Comparison of ENCODE assay signal across 8 mouse cellular contexts in genomic region chr12:116071023-116071422, GRCm38 (mm10). TPM values are rescaled to one million over a fixed set of nuclear protein-coding genes. Genes with fewer than 3 reads are reported as not detected.
DNase-seq lines count a peak whose midpoint lies in the region; ATAC-seq lines count a peak whose summit lies in the region.

No protein-coding gene starts in this region.

- H3K4me3 ChIP-seq in kidney, embryonic 14.5 days (ENCODE audit: low read length), result no peak overlapping the region
- no peak overlapping the region for H3K4me3 ChIP-seq in hindbrain, embryonic 10.5 days
- H3K4me3 ChIP-seq in liver, embryonic 11.5 days (ENCODE audit: low read depth, low read length), result no peak overlapping the region

- H3K4me2 ChIP-seq in kidney, embryonic 14.5 days (replicated peaks; ENCODE audit: low read depth, low read length), result no peak overlapping the region
- H3K4me2 ChIP-seq in liver, embryonic 11.5 days, result no peak overlapping the region

- no peak for DNase-seq in kidney, postnatal 25 days
- peak; percentile 74 for DNase-seq in brain, adult 2 months (ENCODE audit: low read depth, low spot score)
- peak; percentile 61 for DNase-seq in hindbrain, embryonic 10.5 days (ENCODE audit: low spot score)
- DNase-seq in liver, embryonic 11.5 days (ENCODE audit: low spot score), result no peak

- H3K36me3 ChIP-seq in kidney, embryonic 14.5 days (ENCODE audit: control insufficient read depth, insufficient read depth, low read length), result no peaks in the 10 kb centered on the region
- no peaks in the 10 kb centered on the region for H3K36me3 ChIP-seq in hindbrain, embryonic 10.5 days
- no peaks in the 10 kb centered on the region for H3K36me3 ChIP-seq in liver, embryonic 11.5 days (ENCODE audit: control insufficient read depth, insufficient read depth, low read length)

- peaks cover 5% of the 10 kb centered on the region; the same call in 1 of the 2 replicates for H3K27me3 ChIP-seq in kidney, embryonic 14.5 days (ENCODE audit: control insufficient read depth, insufficient read depth, low read length)
- peaks cover 9% of the 10 kb centered on the region for H3K27me3 ChIP-seq in hindbrain, embryonic 10.5 days (ENCODE audit: insufficient read depth, poor library complexity, severe bottlenecking)
- H3K27me3 ChIP-seq in liver, embryonic 11.5 days (replicated peaks; ENCODE audit: control insufficient read depth, insufficient read depth, low read length), result no peaks in the 10 kb centered on the region

- no peaks in the 10 kb centered on the region for H3K9me3 ChIP-seq in kidney, embryonic 14.5 days (ENCODE audit: control insufficient read depth, low read length)
- no peaks in the 10 kb centered on the region for H3K9me3 ChIP-seq in hindbrain, embryonic 10.5 days
- H3K9me3 ChIP-seq in liver, embryonic 11.5 days (ENCODE audit: control insufficient read depth, low read length), result no peaks in the 10 kb centered on the region

- no peak overlapping the region for H3K27ac ChIP-seq in kidney, embryonic 14.5 days (ENCODE audit: low read depth, low read length)
- no peak overlapping the region for H3K27ac ChIP-seq in hindbrain, embryonic 10.5 days
- no peak overlapping the region for H3K27ac ChIP-seq in liver, embryonic 11.5 days (ENCODE audit: low read depth, low read length)

- peak; percentile 82 for ATAC-seq in kidney, embryonic 14.5 days (ENCODE audit: low FRiP score, low TSS enrichment)
- 0 out of 2 replicates have a peak, but pooled peaks have one; percentile 20 for ATAC-seq in erythroblast, adult 5-6 weeks (replicated peaks; ENCODE audit: low FRiP score, poor library complexity, severe bottlenecking)
- ATAC-seq in liver, embryonic 11.5 days (replicated peaks; ENCODE audit: low FRiP score), result peak; percentile 67
- 0 out of 2 replicates have a peak, but pooled peaks have one; percentile 33 for ATAC-seq in monocyte, adult 5-6 weeks (replicated peaks; ENCODE audit: insufficient number of reproducible peaks, low FRiP score, low TSS enrichment, poor library complexity, severe bottlenecking)
- no peak for ATAC-seq in inflammation-experienced regulatory T-cells, adult 6 months

- no peak overlapping the region for H3K9ac ChIP-seq in kidney, embryonic 14.5 days (ENCODE audit: low read depth, low read length)
- H3K9ac ChIP-seq in liver, embryonic 11.5 days (ENCODE audit: low read depth, low read length), result no peak overlapping the region

- H3K4me1 ChIP-seq in kidney, embryonic 14.5 days (ENCODE audit: control insufficient read depth, insufficient read depth, low read length), result no peaks in the 10 kb centered on the region
- H3K4me1 ChIP-seq in hindbrain, embryonic 10.5 days (replicated peaks), result no peaks in the 10 kb centered on the region; the same call in 1 of the 2 replicates
- H3K4me1 ChIP-seq in liver, embryonic 11.5 days (replicated peaks; ENCODE audit: control insufficient read depth, insufficient read depth, low read length), result no peaks in the 10 kb centered on the region

- WGBS in kidney, embryonic 14.5 days, result 33% methylated on average over 3 of the region's 3 CpGs
- WGBS in hindbrain, embryonic 10.5 days, result 25% methylated on average over 3 of the region's 3 CpGs
- WGBS in liver, embryonic 11.5 days, result 20% methylated on average over 3 of the region's 3 CpGs

RNA-seq across cellular contexts. Expression of gene Vipr2, which starts 6.5 kb away (rescaled TPM):
- 1.4 TPM in 2 replicates for polyA plus RNA-seq in kidney, embryonic 14.5 days (2014; fragmentation: Nextera tagmentation; extraction: Ambion mirVana)
- not detected in 2 replicates for total RNA-seq in erythroblast, adult 5-6 weeks (2015; ENCODE audit: low replicate concordance)
- total RNA-seq in erythroblast, adult 5-6 weeks (2017; ENCODE audit: low replicate concordance), result not detected in 2 replicates
- polyA plus RNA-seq in hindbrain, embryonic 10.5 days (2016; fragmentation: Nextera tagmentation; extraction: Ambion mirVana), result 1.3 and 1.5 TPM in 2 replicates
- polyA plus RNA-seq in liver, embryonic 11.5 days (2014; fragmentation: Nextera tagmentation; extraction: Ambion mirVana), result 0.40 and 1.1 TPM in 2 replicates
- 0.49 TPM in 1 of 3 replicates, not detected in the others for total RNA-seq in monocyte, adult 5-6 weeks (2017)
- polyA plus RNA-seq in inflammation-experienced regulatory T-cells, adult 6 months (2017; shearing (Covaris generic)), result 1 to 10 TPM in 2 of 3 experiments, under 1 TPM in 1; 0.41 to 3.5 (median 2.1) TPM

RNA-seq across cellular contexts. Expression of gene Zfp386, which starts 23.5 kb away (rescaled TPM):
- polyA plus RNA-seq in kidney, embryonic 14.5 days (2014; fragmentation: Nextera tagmentation; extraction: Ambion mirVana), result 54.0 and 62.0 TPM in 2 replicates
- total RNA-seq in erythroblast, adult 5-6 weeks (2015; ENCODE audit: low replicate concordance), result 7.9 and 11.9 TPM in 2 replicates
- 4.6 and 5.9 TPM in 2 replicates for total RNA-seq in erythroblast, adult 5-6 weeks (2017; ENCODE audit: low replicate concordance)
- polyA plus RNA-seq in hindbrain, embryonic 10.5 days (2016; fragmentation: Nextera tagmentation; extraction: Ambion mirVana), result 60.9 and 63.0 TPM in 2 replicates
- polyA plus RNA-seq in liver, embryonic 11.5 days (2014; fragmentation: Nextera tagmentation; extraction: Ambion mirVana), result 19.4 and 21.1 TPM in 2 replicates
- total RNA-seq in monocyte, adult 5-6 weeks (2017), result 36.1 to 55.1 TPM (median 37.0 TPM) in 3 replicates
- 10 to 100 TPM; 45.2 to 60.0 (median 50.7) TPM for polyA plus RNA-seq in inflammation-experienced regulatory T-cells, adult 6 months (2017; shearing (Covaris generic))

Comparison
In these comparisons a context has a peak if more than half of its experiments do, and no peak if none do; other contexts are left out.
1. DNase-seq: peak in brain, adult 2 months (single experiment) and hindbrain, embryonic 10.5 days (single experiment); none in kidney, postnatal 25 days (0 of 2) and liver, embryonic 11.5 days (single experiment).